Mouse (Mus musculus) skeletal muscle tissue, adult 2 months (tissue): ENCODE measurements around the gene Trim37.
A peak's percentile ranks its signal among the peaks of the same experiment; 100 is the strongest.

Experiments used
- DNase-seq: peaks from one replicate; pipeline ENCODE4 v3.0.0-alpha.2; 2012; ENCODE audit warnings: low read depth, low spot score

Trim37 gene

DNA sequence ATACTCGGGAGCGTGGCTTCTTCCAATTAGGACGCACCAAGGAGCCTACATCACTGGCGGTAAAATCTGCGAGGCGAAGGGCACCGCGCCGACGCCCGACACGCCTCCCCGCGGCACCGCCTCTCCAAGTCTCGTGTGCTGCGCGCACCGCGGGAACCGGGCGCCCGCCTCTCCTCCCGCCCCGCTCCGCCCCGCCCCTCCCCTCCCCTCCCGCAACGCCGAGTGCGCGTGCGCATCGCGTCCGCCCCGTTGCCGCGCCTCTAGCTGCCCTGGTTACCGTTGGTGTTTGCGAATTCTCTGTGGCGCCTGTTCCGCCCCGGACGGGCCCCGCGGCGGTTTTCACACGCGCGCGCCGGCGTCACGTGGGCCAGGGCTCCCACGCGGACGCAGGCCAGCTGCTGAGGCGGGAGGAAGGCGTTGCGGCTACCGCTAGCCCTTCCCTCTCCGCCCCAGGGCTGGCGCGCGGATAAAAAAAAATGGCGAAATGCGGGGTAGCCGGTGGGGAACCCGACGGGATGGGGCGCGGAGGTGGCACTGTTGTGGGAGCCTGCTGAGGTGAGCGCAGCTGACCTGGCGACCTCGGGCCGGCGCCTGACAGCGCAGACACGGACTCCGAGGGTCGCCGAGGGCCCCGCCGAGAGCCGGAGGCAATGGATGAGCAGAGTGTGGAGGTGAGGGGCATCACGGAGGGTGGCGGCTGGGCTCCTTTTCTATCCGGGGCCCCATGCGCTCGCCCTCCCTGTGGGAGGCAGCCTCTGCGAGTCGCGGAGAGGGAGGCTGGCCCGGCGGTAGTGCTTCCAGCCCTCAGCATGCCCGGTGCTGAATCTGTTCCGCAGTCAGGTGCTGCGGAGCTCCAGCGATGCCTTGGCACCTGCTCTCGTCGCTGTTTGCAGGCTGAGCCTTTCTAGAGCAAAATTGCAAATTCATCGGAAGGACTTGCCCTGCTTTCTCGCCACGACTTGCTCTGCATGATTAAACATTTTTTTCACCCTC lies at the start of gene Trim37:
TSS of gene Trim37 (plus strand) at position 254 of the 993 bp plus-strand sequence.
- peak; percentile 92 for DNase-seq

DNA sequence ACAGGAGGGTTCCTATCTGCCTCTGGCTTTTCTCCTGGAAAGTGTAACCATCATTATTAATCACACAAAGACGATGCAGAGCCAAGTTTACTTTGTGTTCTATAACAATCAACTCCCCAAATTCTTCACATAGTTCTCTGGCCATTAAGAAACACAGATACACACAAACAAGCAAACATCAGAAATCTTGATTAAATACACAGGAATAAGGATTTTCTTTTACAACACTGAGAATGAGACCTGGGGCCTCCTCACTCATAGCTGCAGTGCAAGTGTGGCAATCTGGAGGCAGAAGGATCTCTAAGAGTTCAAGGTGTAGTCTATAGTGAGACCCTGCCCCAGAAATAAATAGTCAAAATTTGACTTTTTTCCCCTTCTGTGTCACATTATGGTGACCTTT lies 43.2 kb upstream of the Trim37 start:
- no peak for DNase-seq

DNA sequence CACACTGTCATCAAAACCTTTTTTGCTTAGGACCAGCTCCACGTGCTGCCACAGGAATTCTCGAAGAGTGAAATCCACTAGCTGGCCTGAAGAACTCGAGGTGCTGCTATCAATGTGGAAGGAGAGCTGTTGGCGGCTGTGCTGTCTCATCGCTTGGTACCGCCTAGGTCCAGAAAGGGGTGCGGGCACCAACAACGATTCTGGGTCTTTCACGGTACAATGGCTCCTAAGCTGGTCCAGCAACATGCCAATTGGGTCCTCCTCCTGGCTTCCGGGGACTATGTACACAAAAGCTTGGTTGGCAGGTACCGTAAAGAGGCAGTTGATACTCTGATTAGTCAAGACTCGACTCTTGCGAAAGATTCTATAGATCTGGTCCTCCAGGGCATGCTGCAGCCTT lies 41.4 kb upstream of the Trim37 start:
- DNase-seq, result no peak

DNA sequence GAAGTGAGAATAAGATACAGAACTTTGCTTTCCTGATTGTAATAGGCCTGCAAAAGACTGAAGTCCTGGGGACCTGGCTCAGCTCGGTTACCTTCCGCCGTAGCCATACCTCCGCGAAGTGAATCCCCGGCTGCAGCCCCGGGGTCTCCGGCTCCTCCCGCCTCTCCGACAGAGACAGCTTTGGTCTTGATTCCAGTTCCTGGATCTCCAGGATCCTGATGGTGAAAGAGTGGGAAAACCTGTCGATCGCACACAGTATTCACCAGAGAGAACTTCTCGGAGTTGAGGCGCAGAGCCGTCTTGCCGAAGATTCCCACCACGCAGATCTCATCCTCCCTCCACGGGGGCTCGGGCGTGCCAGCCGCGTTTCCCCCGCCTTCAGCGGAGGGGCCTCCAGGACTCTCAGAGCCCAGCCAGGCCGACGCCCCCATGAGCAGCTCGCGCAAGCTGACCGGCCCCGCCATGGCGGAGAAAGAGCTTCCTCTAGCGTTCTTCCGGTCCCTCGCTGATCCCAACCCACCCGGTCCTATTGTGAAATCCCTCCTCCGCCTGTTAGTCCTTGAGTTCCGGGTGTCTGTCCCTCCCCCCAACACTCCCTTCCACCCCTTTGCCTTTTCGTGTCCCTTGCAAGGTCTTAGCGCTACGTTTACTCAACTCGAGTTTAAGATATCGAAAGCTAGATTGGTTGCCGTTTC lies 40.4 kb upstream of the Trim37 start, which contains the start of gene Smg8:
TSS of gene Smg8 (minus strand) at position 485 of the 695 bp plus-strand sequence.
- peak; percentile 78 for DNase-seq

DNA sequence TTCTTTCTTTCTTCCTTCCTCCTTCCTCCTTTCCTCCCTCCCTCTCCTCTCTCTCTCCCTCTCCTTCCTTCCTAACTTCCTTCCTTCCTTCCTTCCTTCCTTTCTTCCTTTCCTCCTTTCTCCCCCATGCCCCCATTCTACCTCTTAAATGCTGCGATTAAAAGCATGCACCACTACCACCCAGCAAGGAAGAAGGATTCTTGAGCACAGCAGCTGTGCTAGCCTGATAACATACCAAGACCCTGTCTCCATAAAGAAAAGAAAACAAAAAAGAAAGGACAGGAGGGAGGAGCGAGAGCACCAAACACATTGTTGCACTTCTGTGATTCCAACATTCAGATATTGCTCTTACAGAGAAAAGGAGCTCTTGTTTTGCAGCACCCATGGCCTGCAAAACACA lies 39.7 kb upstream of the Trim37 start:
- DNase-seq, result no peak

DNA sequence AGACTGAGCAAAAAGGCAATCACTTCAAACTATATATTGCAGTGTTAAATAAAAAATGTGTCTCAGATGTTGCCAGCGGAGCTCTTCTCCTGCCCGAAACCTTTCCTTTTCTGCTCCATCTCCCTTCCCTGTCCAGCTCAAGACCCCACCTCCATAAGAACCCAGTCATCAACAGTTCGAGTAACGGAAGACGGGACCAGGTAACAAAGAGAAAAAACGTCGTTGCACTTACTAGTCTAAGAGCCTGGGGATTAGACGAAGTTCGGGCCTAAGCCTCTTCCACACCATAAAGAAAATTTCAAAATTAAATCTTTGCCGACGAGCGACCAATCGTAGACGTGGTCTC lies 18.5 kb upstream of the Trim37 start, which contains the start of gene Prr11:
TSS of gene Prr11 (minus strand) at position 300 of the 346 bp plus-strand sequence.
- DNase-seq, result no peak

DNA sequence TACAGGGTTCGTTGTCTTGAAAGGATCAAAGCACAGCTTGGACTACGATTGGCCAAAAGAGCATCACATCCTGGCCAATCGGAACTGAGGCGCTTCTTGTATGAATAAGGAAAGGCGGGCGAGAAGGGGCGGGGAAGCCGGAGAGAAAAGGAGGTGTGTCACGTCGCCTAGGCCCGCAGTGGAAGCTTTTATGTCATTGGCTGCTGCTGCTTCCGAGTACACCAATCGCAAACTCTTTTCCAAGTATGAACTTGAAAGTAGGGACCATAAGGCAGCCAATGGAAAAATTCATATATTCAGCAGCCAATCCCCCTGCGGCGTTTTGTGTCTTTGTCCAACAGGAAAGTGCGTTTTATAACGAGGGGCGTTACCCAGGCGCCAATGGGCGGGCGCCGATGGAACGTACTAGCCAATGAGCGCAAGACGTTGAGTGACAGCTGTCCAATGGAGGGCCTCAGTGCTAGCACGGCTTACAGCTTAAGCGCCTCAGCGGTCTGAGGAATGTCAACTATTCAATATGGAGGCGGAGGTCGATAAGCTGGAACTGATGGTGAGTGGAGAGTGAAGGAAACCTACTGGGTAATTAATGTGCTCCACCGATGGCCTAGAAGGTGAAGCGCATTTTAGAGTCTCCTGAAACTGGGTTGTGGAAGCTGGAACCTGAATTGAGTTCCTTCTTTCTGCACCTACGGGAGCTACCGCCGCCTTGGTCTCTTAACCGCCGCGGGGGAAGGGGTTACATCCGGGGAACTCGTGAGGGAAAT lies 17.9 kb upstream of the Trim37 start, which contains the start of gene Ska2:
TSS of gene Ska2 (plus strand) at position 480 of the 764 bp plus-strand sequence.
- peak; percentile 99 for DNase-seq

DNA sequence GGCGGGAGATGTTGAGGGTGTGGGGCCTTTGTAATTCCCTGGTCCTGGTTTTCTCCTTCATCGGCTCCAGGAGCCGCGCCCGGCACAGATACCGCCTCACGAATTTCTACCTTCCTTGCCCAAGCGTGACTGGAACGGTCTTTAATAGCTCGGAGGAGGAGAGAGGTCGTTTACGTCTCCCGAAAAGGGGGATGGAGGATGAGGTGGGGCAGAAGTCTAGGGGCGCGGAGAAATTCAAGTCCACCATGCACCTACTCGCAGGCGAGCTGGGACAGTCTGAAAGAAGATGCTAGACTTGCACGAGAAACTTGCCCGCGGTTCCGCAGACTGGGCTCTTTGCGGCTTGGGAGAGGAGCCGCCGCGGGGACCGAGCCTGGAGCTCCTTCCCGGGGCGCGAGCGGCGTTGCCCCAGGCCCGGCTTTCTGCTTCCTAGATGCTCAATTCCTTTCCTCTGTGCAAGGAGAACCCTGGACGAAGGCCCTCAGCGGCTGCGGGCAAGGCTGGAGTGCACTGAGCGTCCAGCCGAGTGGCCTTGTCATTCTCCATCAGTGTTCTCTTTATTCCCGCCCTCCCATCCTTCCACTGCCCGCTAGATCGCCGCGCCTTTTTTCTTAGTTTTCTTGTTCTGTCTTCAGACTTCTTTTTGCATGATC lies 17.2 kb upstream of the Trim37 start:
- DNase-seq, result no peak

DNA sequence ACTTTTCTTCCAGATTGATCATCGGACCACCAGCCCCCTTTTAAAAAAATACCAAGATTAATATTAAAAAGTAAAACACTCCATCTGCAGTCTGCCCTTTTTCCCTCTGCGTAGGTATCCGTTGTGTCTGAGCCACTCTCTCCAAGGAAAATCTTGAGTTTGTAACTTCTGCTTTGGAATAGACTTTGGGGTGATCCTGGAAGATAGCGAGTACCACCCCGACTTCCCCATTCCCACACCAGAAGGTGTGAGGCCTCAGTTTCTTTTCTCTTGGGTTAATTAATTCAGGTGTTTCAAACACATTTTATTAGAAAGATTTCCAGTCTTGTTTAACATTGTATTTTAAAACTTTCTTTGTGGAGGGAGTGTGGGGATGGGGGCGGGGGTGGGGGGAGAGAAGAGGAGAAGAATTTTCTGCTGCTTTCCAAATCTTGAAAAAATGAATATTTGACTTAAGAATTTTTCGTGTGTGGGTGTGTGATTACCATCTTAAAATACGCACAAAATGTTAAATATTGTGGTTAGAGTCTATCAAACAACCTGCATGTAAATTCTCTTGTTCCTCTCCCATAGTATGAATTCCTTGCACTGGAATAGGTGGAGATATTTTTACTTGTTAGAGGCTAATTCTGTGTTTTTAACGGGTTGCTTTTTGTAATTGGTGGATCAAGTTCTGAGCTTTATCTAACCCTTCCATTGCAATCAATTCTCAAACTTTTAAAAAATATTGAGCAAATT lies 16.5 kb upstream of the Trim37 start:
- DNase-seq, result no peak

DNA sequence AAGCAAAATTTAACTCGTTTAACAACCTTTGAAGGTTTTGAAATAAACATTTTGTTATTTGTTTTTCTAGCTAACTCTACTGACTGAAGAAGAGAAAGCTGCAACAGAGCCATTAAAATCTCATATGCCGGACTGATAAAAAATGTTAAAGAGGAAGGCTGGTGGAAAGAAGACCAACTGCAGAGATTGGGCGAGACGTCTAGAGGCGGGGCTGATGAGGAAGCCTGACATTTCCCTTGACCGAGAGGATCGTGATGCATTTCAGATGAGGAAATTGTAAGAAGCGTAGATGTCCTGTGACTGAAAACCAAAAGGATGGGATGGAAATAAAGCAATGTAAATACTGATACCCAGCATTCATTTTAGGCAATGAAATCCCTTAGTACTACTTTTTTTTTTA lies 5.0 kb upstream of the Trim37 start:
- DNase-seq, result no peak

DNA sequence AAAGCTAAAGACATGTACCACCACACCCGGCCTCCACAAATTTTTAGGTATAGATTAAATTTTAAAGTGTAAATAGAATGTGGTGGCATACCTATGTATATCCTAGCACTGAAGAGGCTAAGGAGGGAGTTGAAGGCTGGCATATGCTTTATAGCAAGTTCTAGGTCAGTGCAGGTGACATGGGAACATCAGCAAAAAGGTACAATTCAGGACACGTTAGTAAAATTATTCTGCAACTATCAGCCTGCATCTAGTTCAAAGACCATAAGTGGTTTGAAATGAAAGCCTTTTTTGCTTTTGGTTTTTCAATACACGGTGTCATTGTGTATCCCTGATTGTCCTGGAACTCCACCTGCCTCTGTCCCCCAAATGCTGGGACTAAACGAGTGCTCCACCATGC lies 1.3 kb upstream of the Trim37 start:
- no peak for DNase-seq

DNA sequence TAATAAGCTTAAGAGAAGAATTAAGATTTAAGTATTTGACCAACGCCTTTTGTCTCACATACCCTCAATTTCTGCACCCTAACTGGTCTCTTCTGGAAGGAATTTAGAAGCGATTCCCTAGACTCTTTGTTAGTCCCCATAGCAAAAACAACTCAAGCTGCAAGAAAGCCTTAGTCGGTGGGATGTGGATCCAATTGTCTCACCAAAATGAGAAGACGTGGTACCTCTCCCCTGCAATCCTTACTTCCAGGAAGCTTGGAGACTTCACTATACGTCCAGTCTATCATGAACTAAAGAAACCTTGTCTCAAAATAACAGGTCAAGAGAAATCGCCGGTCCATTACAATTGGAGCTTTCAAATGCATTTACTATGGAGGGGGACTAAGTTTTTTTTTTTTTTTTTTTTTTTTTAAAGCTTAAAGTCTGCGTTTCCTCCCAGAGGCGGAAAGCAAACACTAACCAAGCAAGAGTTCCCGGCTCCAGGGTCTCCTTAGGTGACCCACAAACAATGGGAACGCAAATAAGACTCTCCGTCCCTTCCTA lies 525 bp upstream of the Trim37 start:
- DNase-seq, result no peak

DNA sequence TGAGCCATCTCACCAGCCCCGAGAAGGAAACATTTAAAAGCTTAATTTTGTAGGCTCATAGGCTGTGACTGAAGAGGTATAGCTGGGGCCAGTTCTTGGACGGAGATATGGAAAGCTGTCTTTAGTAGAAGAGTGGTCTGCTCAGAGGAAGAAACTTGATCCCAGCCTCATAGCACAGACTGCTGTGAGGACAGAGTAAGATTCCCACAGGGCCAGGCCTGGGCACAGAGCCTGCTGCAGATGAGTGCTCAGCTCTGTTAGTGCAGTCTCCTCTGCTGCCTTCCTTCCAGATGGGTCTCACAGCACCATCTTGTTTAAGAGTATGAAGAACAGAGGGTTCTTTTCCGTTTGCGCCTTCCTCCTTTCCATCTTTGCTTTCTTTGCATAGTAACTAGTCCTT lies 9.4 kb downstream of the Trim37 start:
- DNase-seq, result no peak

DNA sequence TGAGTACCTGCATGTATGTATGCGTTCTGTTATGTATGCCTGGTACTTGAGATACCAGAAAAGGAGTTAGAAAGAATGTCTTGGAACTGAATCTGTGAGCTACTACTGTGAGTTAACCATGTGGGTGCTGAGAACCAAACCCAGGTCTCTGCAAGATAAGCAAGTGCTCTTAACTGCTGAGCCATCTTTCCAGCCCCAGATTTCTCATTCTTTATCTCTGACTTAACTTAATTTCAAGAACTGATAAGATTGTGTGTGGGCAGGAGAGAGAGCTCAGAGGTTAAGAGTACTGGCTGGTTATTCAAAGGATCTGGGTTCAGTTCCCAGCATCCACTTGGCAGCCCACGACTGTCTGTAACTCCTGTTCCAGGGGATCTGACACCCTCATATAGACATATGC lies 31.1 kb downstream of the Trim37 start:
- no peak for DNase-seq

DNA sequence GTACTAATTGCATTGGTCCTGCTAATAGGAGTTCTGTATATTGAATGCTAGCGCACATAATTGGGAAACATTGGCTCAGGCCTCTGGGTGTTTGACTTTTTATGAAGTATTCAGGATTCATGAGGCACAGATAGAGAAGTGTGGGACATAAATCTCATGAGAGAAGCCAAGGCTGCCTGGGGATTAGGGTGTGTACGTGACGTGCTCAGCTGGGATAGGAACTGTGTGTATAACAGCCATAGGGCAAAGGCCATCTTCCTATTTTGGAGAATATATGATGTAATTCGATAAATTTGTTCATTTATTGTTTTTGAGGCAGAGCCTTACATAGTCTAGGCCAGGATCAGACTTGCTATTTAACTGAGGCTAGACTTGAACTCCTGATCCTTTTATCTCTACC lies 35.8 kb downstream of the Trim37 start:
- no peak for DNase-seq

DNA sequence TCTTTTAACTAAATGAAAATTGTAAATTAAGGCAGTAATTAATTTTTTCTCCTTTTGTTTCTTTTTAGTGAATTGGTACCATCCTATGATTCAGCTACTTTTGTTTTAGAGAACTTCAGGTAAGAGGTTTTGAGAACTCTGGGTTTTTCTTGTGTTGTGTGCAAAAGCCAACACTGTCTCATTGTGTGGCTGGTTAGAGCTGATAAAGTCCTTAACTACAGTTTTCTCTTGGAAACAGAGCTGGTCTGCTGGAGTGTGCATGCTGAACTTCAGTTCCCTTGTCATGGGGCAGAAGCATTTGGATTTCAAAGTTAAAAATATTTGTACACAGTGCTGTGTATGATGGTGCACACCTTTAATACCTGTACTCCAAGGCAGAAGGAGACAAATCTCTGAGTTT lies 36.9 kb downstream of the Trim37 start:
- no peak for DNase-seq

DNA sequence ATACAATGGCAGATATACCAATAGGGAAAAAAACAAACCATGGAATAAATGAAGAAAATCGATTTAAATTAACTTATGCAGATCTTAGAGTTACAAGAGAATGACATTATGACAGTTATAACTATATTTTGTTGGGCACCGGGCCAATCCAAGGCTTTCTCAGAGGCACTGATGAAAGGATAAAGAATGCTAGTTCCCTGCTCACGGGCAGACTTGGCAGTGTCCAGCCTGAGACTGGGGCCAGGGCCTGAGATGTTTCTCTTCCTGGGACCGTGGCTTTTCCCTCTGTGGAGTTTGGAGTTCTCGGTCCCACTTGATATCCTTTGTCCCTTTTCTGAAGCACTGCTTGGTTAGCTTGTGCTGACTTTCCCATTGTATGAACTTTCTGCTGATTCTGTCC lies 46.7 kb downstream of the Trim37 start:
- no peak for DNase-seq

DNA sequence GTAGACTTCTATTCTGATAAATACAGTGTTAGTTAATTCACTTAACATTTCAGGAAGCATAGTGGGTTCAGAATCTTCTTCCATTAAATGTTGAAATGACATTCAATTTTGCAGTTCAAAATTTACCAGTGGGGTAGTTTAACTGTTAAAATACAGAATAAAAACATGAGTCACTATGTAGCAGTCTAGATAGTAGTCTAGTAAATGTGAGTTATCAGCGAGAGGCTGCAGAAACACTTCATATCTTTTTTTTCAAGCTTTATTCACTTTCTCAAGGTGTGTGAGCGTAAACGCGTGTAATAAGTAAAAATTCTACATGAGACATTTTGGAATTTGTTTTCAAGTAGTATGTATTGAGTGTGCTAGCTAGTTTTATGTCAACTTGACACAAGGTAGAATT lies 48.2 kb downstream of the Trim37 start:
- DNase-seq, result no peak

DNA sequence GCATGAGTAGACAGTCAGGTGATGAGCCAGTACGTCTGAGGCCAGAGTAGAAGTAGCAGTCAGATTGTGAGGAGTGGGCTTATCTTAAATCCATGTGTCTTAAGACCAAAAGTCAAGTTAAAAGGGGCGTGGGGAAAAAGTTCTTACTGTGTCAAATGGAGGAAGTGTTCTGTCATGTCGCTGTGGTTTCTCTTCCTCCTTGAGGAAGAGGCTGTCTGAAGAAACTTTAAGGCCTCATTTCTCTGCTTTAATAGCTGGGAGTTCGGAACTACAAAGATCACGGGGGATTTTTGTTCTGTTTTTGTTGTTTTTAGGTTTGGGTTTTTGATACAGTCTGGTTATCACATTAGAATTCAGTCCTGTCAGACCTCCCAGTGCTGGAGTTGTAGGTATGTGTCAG lies 85.4 kb downstream of the Trim37 start:
- DNase-seq, result no peak

DNA sequence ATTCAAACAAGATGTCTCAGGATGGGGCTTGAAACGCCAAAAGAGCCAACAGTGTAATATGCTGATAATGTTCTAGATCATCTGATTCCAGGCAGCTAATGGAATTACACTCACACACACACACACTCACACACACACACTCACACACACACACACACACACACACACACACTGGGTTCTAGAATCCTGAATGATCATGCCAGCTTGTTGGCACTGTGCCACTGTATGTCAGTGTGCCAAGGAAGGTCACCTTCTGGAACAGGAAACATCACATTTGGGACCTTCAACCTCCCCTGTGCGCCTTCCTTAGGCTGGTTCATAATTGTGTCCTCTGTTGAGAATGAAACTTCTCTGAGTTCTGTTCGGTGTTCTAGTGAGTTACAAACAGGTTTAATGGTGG lies 95.8 kb downstream of the Trim37 start:
- no peak for DNase-seq
